Mouse (Mus musculus) A20 (cell line): ENCODE data around the gene Mvb12a.
A peak's percentile ranks its signal among the peaks of the same experiment; 100 is the strongest.

Experiments
- DNase-seq: peaks from one replicate; pipeline ENCODE4 v3.0.0-alpha.2; 2011; ENCODE audit warnings: low read depth, low spot score

Gene Mvb12a

GRCm38 (mm10) chr8:71562751-71563150 is 20.0 kb downstream of the Mvb12a start:
- peak; percentile 75 for DNase-seq

DNA sequence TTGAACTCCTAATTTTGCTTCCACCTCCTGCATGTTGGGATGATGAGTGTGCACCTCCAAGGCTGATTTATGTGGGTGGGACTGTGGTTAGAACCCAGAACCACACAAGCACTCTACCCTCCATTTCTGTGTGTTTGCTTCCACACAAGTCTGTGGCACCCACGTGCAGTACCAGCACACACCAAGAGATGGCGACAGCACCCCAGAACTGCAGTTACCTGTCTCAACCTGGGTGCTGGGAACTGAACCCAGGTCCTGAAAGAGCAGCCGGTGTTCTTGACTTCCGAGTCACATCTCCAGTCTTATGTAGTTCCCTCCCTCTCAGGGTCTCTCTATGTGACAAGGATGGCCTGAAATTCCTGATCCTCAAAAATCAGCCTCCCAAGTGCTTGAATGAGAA is 21.3 kb downstream of the Mvb12a start:
- no peak for DNase-seq

DNA sequence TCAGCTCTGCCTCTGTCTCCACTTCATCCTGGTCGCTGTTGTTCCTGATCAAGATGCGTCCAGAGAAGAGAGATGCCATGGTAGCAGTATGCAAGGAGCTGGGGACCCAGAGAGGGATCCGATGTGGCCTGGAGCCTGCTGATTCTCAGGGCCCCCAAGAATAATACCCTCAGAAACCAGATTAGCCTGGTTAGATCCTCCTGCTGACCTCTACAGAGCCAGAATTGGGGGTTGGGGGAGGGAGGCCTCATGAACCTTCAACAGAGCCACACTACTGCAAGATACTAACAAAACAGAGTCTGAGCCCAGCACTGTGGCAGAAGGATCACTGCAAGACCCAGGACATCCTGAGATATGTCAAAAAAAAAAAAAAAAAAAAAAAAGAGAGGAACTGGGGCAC is 23.8 kb downstream of the Mvb12a start, which contains the start of gene Nxnl1:
Gene Nxnl1 (minus strand): TSS at position 101 of the 400 bp plus-strand sequence.
- DNase-seq = no peak

DNA sequence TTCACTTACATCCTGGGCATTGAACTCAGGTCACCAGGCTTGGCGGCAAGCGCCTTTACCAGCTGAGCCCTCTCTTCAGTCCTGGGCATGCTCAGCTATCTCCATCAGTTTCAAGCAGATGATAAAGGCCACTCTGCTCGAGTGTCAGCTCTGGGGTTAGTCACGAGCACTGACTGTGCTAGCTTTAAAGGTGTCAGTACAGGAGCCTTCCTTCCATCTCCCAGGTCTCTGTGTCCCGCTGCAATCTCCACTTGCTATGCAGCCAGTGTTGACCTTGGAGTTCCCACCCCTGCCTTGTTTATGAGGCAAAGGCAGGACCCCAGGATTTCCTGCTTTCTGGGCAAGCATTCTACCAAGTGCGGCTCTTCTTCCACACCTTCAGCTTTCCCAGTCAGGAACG is 24.9 kb downstream of the Mvb12a start:
- no peak for DNase-seq

DNA sequence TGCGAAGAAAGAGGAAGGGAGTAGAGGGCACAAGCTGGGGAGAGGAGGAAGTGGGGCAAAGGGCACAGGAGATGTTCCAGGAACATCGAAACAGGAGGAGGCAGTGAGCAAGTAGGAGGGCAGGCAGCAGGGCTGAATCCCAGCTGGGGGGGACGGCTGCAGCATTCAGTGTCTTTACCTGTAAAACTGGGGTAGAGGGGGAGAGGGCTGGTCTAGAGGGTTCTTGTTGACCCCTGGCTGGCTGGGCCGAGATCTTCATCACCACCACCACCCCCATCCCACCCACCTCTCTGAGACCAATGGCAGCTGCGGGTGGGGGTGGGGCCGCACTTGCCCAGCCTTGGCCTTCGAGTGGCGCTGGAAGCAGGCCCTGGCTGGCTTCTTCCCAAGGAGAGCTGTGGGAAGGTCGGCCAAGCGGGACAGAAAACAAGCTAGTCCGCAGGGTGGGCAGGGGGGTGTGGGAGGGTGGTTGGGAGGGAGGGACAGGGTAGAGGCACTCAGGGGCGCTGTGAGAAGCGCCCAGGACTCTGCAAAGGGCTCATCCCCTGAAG is 25.7 kb downstream of the Mvb12a start, which contains the start of gene Slc27a1:
Gene Slc27a1 (plus strand): TSS at position 496 of the 551 bp plus-strand sequence.
- no peak for DNase-seq

DNA sequence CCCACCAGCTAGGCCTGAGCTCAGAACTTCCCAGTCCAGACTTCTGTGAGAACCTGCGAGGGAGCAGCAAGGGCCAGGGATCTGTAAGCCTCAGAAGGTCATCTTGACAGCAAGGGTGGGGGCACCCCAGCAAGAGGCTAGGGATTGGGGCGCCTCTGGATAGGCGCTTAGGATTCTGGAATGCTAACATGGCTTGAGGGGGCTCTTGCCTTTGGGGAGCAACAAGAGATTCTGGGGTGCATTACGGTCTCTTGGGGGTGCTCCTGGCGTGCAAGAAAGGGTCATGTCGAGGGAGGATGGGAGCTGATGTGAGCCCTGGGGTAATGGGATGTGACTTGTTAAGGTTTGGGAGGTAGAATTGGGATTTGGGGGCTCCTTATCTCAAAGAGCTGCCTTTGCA is 26.2 kb downstream of the Mvb12a start:
- DNase-seq = no peak

- DNase-seq = peak; percentile 97
Measured at GRCm38 (mm10) chr8:71569366-71570290, 26.9 kb downstream of the Mvb12a start.

- DNase-seq = peak; percentile 98
Measured at GRCm38 (mm10) chr8:71570291-71570954, 27.7 kb downstream of the Mvb12a start.

GRCm38 (mm10) chr8:71572077-71572476 is 29.4 kb downstream of the Mvb12a start:
- no peak for DNase-seq

DNA sequence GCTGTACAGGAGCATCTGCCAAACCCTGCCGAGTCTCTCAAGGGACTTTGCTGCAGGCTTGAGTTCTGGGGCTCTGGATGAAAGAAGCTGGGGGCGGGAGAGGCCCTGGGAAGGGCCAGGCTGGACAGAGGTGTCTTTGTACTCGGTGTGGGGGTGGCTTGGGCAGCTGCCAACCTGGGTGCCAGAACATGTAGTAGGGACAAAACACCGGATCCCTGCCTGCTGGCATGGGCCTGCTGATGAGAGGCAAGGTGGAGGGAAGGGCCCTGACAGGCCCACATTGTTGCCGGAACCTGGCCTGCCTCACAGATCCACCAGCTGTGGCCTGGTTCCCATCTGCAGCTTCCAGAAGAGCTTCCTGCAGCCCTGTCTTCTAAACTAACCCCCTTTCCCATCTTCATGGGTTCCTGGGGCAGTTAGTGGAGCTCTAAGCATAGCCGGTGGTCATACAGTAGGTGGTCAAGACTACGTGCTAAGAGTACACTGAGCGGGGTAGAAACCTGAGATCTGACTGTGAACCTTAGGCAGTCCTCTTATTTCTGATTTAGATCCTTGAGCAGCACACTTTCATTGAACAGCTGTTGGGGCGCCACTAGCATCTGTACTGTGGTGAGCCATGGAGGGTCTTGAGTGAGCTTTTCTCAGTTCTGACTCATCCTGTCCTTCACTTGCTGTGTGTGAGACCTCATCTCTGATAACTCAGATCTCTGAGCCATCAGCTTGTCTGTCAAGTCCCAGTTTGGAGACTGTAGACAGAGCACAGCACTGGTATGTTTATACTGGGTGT is 30.3 kb downstream of the Mvb12a start:
- DNase-seq = no peak

DNA sequence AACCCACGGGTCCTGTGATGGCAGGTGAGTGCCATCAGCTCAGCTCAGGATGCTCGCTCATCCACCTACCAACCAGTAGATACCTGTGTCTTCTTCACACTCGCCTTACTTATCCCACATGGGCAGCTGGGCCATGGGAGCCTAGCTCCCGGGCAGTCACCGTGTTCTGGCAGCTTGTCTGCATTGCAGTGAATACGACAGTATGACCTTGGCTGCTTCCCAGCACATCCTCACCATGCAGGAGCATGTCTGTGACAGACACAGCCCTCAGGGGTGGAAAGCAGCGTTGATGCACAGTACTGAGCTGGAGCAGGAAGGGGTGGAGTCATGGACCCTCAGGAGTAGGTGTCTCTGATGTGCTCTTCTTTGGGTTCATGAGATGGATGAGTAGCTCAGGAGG is 31.7 kb downstream of the Mvb12a start:
- DNase-seq = no peak

- DNase-seq = no peak
Measured at GRCm38 (mm10) chr8:71575020-71575419, 32.3 kb downstream of the Mvb12a start.

GRCm38 (mm10) chr8:71577856-71578387 is 35.2 kb downstream of the Mvb12a start:
- DNase-seq = no peak

GRCm38 (mm10) chr8:71579009-71579408 is 36.3 kb downstream of the Mvb12a start:
- DNase-seq = no peak

- no peak for DNase-seq
Measured at GRCm38 (mm10) chr8:71579476-71579875, 36.8 kb downstream of the Mvb12a start.

DNA sequence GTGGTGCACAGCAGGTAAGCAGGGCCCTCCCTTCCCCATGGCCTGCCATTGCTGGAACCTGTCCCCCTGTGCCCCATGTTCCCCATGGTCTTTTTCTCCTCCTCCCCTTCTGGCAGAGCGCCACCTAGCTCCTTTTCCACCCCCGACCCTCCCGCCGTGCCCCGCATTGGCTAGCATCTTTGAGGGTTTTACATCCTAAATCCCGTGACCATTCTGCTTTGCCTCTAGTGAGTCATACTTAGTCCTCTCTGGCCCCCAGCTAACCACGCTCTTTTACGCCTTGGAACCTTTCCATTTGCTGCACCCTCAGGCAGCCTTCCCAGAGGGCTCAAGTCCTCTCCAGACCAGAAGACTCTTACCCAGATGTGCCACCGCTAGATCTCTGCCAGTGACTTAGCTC is 37.5 kb downstream of the Mvb12a start:
- no peak for DNase-seq

- no peak for DNase-seq
Measured at GRCm38 (mm10) chr8:71586891-71587290, 44.2 kb downstream of the Mvb12a start.

DNA sequence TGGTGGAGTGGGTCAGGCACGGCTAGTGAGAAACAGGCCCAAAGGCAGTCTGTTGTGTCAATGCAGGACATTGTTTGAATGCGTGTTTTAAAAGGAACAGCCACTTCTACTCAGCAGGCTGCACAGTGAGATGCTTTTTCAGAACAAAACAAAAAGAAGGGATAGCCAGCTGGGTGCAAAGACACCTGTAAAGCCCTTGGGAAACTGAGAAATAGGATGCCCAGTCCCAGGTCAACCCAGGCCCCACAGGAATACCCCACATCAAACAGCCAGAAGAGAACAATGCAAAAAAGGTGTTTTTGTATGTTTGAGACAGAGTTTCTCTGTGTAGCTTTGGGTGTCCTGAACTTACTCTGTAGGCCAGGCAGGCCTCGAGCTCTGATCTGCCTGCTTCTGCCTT is 46.0 kb downstream of the Mvb12a start:
- no peak for DNase-seq

GRCm38 (mm10) chr8:71591017-71591416 is 48.3 kb downstream of the Mvb12a start:
- no peak for DNase-seq

DNA sequence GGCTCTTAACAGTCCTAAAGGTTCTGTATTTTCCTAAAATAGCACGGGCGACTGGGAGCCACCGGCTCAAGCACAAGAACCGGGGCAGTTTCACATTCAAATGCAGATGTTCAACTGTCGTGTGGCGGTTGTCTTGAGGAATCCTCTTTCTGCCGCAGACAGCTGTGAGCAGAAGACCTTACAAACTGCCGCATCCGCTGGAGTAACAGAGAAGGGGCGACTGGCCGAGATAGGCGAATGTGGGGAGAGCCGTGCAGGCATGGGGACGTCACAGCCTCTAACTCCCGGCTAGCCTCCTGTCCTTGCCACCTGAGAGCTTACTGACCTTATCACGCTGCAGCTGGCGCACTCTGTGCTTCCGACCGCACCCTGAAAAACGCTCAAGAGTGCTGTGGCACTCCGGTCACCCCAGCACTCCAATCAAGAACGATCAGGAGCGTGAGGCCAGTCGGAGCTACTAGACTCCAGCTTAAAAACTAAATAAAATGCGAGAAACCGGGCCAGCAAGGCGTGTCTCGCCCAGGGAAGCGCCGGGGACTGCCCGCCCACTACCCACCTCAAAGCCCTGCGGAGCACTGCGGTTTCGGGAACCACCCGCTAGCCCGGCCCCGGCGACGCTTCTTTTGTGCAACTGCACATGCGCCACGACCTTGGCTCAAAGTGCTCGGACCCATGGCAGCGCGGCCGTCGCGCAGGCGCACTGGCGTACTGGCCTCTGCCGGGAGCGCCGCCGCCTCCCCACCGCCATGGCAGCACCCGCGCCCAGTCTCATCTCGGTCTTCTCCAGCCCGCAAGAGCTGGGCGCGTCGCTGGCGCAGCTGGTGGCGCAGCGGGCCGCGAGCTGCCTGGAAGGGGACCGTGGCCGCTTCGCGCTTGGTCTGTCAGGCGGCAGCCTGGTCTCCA is 49.0 kb downstream of the Mvb12a start, which contains the start of gene Pgls:
Gene Pgls (plus strand): TSS at position 706 of the 903 bp plus-strand sequence.
- peak; percentile 97 for DNase-seq
